Mouse (Mus musculus) C2C12 (cell line): ENCODE results near the gene 4931406P16Rik. TPM values are rescaled to one million over a fixed set of nuclear protein-coding genes. Genes with fewer than 3 reads are reported as not detected.
"Not testable (repeated sequence)": the region's sequence is repeated elsewhere in the genome, so short reads cannot be mapped to it uniquely, and the experiment has no call there.

Experiments used
- H3K27me3 ChIP-seq: one replicate; pipeline ENCODE4 v1.6.1; 2011; ENCODE audit not compliant: control insufficient read depth, insufficient read depth, insufficient read length
- H3K36me3 ChIP-seq: one replicate; pipeline ENCODE4 v1.6.1; 2011; ENCODE audit not compliant: control insufficient read depth, insufficient read depth
- H3K4me3 ChIP-seq: one replicate; pipeline ENCODE4 v1.5.1; 2011; ENCODE audit warnings: mild to moderate bottlenecking, control low read depth; ENCODE audit not compliant: poor library complexity, insufficient read depth, severe bottlenecking
- H3K79me2 ChIP-seq: one replicate; pipeline ENCODE4 v1.6.1; 2011; ENCODE audit not compliant: control insufficient read depth, insufficient read depth
- H3K79me3 ChIP-seq: one replicate; pipeline ENCODE4 v1.6.1; 2011; ENCODE audit warnings: low read depth, control low read depth
- H3ac ChIP-seq: one replicate; pipeline ENCODE3; 2011; ENCODE audit warnings: low read depth; ENCODE audit not compliant: control insufficient read depth, insufficient read length
- CEBPB ChIP-seq: IDR thresholded peaks from one replicate; pipeline ENCODE4 v1.6.1; 2011; ENCODE audit warnings: low read depth, mild to moderate bottlenecking, control low read depth, moderate library complexity
- CTCF ChIP-seq: IDR thresholded peaks from one replicate; pipeline ENCODE4 v1.5.1; 2011; ENCODE audit not compliant: control insufficient read depth, insufficient read depth, insufficient read length
- FOSL1 ChIP-seq: IDR thresholded peaks from one replicate; pipeline ENCODE4 v1.8.0; 2011; ENCODE audit warnings: mild to moderate bottlenecking, low read length; ENCODE audit not compliant: poor library complexity, insufficient read depth, severe bottlenecking
- MAX ChIP-seq: IDR thresholded peaks from one replicate; pipeline ENCODE4 v1.6.1; 2011; ENCODE audit warnings: mild to moderate bottlenecking, control low read depth
- MYOD1 ChIP-seq: IDR thresholded peaks from one replicate; pipeline ENCODE4 v1.6.1; 2011; ENCODE audit warnings: low read depth; ENCODE audit not compliant: control insufficient read depth, insufficient read length
- MYOG ChIP-seq: IDR thresholded peaks from one replicate; pipeline ENCODE4 v1.6.1; 2011; ENCODE audit not compliant: control insufficient read depth, insufficient read length; ENCODE audit errors: extremely low read depth
- USF1 ChIP-seq: IDR thresholded peaks from one replicate; pipeline ENCODE4 v1.6.1; 2011; ENCODE audit warnings: low read depth, mild to moderate bottlenecking, control low read depth, moderate library complexity
- polyA plus RNA-seq: library from polyadenylated mRNA; unstranded; fragments of >200 nt; fragmentation: generic; extraction: Trizol; gene quantifications from one replicate; pipeline ENCODE4 v1.2.1, GENCODE M21; 2012; ENCODE audit warnings: missing spikeins

The 4931406P16Rik gene
- polyA plus RNA-seq, 1 experiment: 13.2 TPM

DNA sequence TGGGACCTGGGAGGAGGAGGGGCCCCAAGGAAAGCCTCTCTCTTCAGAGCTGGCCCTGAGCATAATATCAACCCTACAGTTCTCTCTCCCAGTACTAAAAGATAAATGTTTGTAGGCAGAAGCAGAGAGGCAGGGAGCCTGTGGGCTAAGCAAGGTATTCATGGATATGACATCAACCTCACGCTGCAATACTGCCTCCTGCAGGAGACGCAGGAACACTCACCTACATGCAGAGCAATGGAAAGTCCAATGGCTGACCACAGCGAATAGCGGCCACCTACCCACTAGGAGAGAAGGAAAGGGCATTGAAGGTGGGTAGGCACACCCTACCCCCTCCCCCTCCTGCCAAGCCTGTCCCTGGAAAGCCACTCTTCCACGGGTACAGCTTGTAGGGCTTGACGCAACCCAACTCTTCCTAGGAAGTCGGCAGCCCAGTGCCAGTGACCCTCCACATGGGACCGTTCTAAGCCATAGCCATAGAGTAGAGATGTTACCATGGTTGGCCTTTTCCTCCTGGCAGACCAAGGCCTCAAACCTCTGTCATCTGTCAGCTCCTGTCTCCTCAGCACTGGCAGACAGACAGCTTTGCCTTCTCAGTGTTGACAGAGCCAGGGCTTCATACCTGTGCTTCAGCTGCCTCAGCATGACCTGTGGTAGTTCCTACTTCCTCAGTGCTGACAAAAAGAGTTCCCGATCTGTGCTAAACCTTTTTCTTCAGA lies 105.2 kb downstream of the 4931406P16Rik start:
- TF ChIP-seq FOSL1 (no peak), MAX (no peak), MYOG (no peak), CEBPB (no peak), CTCF (no peak), USF1 (no peak), MYOD1 (no peak)
- Histone ChIP-seq H3K79me3 (no peaks in the 10 kb centered on the region), H3K79me2 (no peaks in the 10 kb centered on the region), H3K36me3 (peaks cover 94% of the 10 kb centered on the region), H3K4me3 (no peak overlapping the region), H3K27me3 (no peaks in the 10 kb centered on the region), H3ac (no peak overlapping the region)

DNA sequence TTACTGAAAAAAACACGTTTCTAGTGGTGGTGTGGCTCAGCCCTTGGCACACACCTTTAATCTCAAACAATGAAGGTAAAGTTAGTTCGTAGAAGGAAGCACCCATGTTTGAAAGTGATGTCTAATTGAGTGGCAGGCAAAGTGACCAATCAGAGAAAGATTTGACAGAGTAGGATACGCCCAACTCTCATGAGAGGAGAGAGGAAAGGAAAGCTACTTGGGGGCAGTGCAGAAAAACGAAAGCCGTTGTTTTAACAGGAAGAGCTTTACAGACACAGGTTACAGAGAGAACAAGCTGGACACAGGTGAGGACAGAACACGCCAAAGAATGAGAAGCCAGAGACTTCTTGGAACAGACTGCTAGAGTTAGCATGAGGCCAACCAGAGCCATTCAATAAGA lies 107.0 kb downstream of the 4931406P16Rik start:
- Histone ChIP-seq H3ac (no peak overlapping the region), H3K27me3 (no peaks in the 10 kb centered on the region), H3K79me3 (no peaks in the 10 kb centered on the region), H3K36me3 (peaks cover 94% of the 10 kb centered on the region), H3K79me2 (no peaks in the 10 kb centered on the region), H3K4me3 (no peak overlapping the region)
- TF ChIP-seq CEBPB: no peak
- TF ChIP-seq MYOG: no peak
- TF ChIP-seq MAX: no peak
- no peak for TF ChIP-seq FOSL1
- no peak for TF ChIP-seq CTCF
- no peak for TF ChIP-seq USF1
- no peak for TF ChIP-seq MYOD1

DNA sequence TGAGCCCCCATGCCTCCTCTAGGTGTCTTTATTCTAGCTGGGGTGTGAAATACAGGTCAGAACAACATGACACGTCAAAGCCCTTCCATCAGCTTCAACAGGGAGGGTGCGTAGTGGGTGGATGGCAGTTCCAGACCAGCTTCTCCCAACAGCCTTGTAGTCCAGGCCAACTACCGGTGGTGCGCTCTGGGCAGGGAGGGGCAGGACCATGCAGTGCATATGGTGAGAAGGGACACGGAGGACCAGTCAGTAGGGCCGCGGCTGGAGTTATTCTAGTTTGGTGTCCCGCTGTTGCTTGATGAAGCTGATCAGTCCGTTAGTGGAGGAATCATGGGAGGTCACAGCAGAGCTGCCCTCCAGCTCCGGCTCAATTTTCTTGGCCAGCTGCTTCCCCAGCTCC lies 111.2 kb downstream of the 4931406P16Rik start:
- peaks cover 67% of the 10 kb centered on the region for H3K36me3 ChIP-seq
- H3ac ChIP-seq, H3K27me3 ChIP-seq, H3K79me3 ChIP-seq, H3K79me2 ChIP-seq, H3K4me3 ChIP-seq: not testable (repeated sequence)

DNA sequence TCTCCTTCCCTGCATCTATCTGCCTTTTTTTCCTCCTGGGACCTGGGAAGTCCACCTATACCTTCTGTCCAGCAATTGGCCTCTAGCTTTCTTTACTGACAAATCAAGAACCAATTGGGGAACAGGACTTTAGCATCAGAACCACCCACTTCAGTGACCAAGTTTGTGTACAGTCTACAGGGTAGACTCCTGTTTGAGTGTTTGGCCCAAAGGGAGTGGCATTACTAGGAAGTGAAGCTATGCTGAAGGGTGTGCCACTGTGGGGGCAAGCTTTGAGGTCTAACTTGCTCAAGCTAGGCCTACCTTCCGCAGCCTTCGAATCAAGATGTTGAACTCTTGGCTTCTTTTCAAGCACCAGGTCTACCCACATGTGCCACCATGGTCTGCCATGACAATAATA lies 112.5 kb downstream of the 4931406P16Rik start:
- H3K79me2 ChIP-seq: peaks cover 4% of the 10 kb centered on the region
- peaks cover 54% of the 10 kb centered on the region for H3K36me3 ChIP-seq
- TF ChIP-seq USF1: no peak
- TF ChIP-seq MAX: no peak
- TF ChIP-seq MYOD1: no peak
- TF ChIP-seq CTCF: no peak
- no peak for TF ChIP-seq FOSL1
- no peak for TF ChIP-seq CEBPB
- no peak for TF ChIP-seq MYOG
- H3K27me3 ChIP-seq: no peaks in the 10 kb centered on the region
- H3ac ChIP-seq: no peak overlapping the region
- H3K79me3 ChIP-seq: no peaks in the 10 kb centered on the region
- H3K4me3 ChIP-seq: no peak overlapping the region

DNA sequence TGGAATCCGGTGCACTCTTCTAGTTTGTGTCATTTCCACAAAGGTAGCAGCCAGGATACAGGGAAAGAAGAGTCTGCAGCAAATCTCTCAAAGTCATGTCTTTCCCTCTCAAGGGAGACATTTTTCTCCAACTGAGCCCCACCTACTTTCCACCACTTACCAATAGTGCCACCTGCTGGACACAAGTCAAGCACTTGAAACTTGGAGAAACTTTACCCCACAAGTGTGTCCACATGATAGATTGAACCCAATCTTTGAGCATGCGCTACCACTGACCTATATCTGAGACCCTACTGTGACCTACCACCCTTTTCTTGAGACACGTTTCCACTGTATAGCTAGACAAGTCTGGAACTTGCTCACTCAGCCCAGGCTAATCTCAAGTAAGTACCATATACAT lies 115.0 kb downstream of the 4931406P16Rik start:
- peaks cover 36% of the 10 kb centered on the region for H3K36me3 ChIP-seq
- peaks cover 5% of the 10 kb centered on the region for H3K79me3 ChIP-seq
- no peak overlapping the region for H3ac ChIP-seq
- no peak for TF ChIP-seq CTCF
- H3K4me3 ChIP-seq: no peak overlapping the region
- no peaks in the 10 kb centered on the region for H3K27me3 ChIP-seq
- peaks cover 24% of the 10 kb centered on the region for H3K79me2 ChIP-seq

DNA sequence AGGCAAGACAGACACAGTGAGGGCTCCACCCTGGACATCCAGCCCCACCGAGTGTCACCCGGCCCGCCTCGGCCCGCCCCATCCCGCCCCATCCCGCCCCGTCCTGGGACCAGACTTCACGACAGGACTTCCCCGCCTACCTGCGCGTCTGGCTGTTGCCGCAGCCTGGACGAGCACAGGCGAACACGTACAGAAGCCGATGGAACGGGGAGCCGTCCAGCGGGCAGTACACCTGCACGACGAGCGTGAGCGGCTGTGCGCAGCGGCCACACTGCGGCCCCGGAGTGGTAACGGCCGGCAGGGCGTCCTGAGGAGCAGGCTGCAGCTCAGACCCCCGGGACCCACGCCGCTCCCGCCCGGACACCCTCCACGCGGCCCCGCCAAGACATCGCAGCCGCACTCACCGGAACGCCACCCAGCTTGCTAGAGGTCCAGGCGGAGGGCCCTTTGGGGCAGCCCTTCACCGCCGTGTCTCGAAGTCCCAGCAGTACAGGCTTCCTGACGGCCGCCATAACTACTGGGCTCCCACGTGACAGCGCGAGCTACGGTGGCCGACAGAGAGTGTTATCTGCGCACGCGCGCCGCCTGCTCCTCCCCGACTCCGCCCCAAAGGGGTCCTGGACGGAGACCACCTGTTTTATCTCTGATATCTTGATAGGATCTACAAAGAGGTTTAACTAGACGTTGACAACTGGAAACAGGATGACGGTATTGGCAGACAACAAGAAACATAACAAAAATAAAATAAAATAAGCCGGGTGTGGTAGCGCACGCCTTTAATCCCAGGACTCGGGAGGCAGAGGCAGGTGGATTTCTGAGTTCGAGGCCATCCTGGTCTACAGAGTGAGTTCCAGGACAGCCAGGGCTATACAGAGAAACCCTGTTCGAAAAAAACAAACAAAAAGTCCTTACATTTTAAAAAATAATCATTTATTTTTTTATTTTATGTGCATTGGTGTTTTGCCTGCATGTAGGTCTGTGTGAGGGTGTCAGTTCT lies 116.9 kb downstream of the 4931406P16Rik start, which contains the start of gene Pdcd2l:
Gene Pdcd2l, minus strand, starts transcription at position 530 of the 997 bp plus-strand sequence.
- Histone ChIP-seq H3K79me2 (peaks cover 24% of the 10 kb centered on the region), H3K36me3 (peaks cover 17% of the 10 kb centered on the region), H3ac (peak within 1 kb of the TSS; percentile 84), H3K27me3 (no peaks in the 10 kb centered on the region), H3K4me3 (peak within 1 kb of the TSS; percentile 80), H3K79me3 (peaks cover 5% of the 10 kb centered on the region)
- TF ChIP-seq CTCF (no peak), MAX (peak; percentile 66), CEBPB (no peak), MYOD1 (no peak), FOSL1 (no peak), USF1 (peak; percentile 94)
